Mouse (Mus musculus) kidney, adult 2 months (tissue): ENCODE data around the gene Zbtb20. TPM values are rescaled to one million over a fixed set of nuclear protein-coding genes. Genes with fewer than 3 reads are reported as not detected.

ENCODE experiments used
- DNase-seq: peaks from one replicate; pipeline ENCODE4 v3.0.0; 2021
- H3K27ac ChIP-seq: fragments of 200-500 bp; 2 replicates; pipeline ENCODE4 v1.5.1; 2012; ENCODE audit warnings: low read depth, low read length, control low read depth, inconsistent platforms; ENCODE audit not compliant: insufficient read depth
- H3K27me3 ChIP-seq: fragments of 200-500 bp; replicated peaks from 2 replicates; pipeline ENCODE4 v1.6.1; 2012; ENCODE audit warnings: mild to moderate bottlenecking, moderate library complexity, low read length, inconsistent platforms; ENCODE audit not compliant: control insufficient read depth, insufficient read depth
- H3K36me3 ChIP-seq: fragments of 200-500 bp; 2 replicates; pipeline ENCODE4 v1.6.1; 2012; ENCODE audit warnings: mild to moderate bottlenecking, moderate library complexity, low read length, inconsistent platforms; ENCODE audit not compliant: control insufficient read depth, insufficient read depth
- H3K4me1 ChIP-seq: fragments of 200-500 bp; 2 replicates; pipeline ENCODE4 v1.6.1; 2011; ENCODE audit warnings: low read length; ENCODE audit not compliant: control insufficient read depth, insufficient read depth
- H3K4me3 ChIP-seq: fragments of 200-500 bp; 2 replicates; pipeline ENCODE4 v1.5.1; 2011; ENCODE audit warnings: mild to moderate bottlenecking, low read depth, low read length, control low read depth; ENCODE audit not compliant: insufficient read depth
- CTCF ChIP-seq: fragments of 200-500 bp; conservative IDR thresholded peaks from 2 replicates; pipeline ENCODE4 v1.5.1; 2011; ENCODE audit warnings: low read depth, mild to moderate bottlenecking, control low read depth, low read length, moderate library complexity, mixed read lengths; ENCODE audit not compliant: insufficient read depth, insufficient read length
- POLR2A ChIP-seq: fragments of 200-500 bp; IDR thresholded peaks from one replicate; pipeline ENCODE4 v1.6.1; 2011; ENCODE audit warnings: low read depth, low read length, control low read depth
- WGBS: fragments of 180-500 bp; shearing (Covaris S2); methylation state at CpG from one replicate; pipeline ENCODE4 v1.1.7; 2018; 5-methylcytosine and 5-hydroxymethylcytosine counted together
- polyA plus RNA-seq: library from polyadenylated mRNA; depleted of rRNA; stranded (reverse); fragments of >200 nt; gene quantifications from 2 replicates; pipeline ENCODE4 v1.2.3, GENCODE M21; 2012

The Zbtb20 gene
- polyA plus RNA-seq, 1 experiment, result 25.1 TPM

DNA sequence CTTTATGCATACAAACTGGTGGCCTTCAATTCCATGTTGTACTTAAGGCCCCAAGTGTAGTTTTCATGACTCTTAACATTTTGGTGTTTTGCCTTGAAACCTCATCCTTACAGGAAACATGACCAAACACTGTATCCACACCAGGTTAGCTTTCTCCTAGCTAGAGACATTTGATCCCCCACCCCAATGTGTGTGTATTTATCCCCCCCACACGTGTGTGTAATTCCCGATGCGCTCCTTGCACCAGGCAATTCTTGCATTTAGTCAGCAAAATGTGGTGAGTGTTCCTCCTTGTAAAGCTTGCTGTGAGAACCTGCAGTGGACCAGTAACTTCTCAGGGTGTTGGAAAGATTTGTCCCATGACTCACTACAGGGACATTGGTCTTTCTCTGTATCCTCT lies 455.8 kb downstream of the Zbtb20 start:
- Histone ChIP-seq H3K27ac (no peak overlapping the region), H3K4me3 (no peak overlapping the region), H3K4me1 (peaks cover 19% of the 10 kb centered on the region; the same call in 1 of the 2 replicates), H3K36me3 (no peaks in the 10 kb centered on the region; the same call in 1 of the 2 replicates), H3K27me3 (no peaks in the 10 kb centered on the region)
- TF ChIP-seq POLR2A (no peak), CTCF (no peak)
- no peak for DNase-seq
- WGBS, result 65% methylated on average over 3 of the region's 3 CpGs

DNA sequence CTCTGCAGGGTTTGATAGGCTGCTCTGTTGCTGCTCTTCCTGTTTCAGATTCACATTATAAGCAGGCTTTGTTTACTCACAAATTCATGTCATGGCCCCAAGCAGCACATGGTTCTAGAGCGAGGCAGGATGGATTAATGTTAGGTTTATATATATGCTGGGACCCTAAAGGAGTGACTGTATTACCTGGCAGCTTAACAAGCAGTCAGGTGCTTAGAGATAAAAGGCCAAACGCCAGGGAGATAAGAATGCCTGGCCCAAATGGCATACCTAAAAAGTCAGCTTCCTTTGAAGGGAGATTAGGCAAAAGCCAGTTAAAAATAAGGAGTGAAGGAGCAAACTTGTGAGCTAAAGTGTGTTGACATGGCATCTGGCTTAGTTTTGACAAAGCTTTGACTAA lies 457.1 kb downstream of the Zbtb20 start:
- TF ChIP-seq CTCF, result no peak
- no peak for TF ChIP-seq POLR2A
- peak overlapping the region; percentile 60 for H3K27ac ChIP-seq
- WGBS, result 69% methylated on average over 2 of the region's 2 CpGs

DNA sequence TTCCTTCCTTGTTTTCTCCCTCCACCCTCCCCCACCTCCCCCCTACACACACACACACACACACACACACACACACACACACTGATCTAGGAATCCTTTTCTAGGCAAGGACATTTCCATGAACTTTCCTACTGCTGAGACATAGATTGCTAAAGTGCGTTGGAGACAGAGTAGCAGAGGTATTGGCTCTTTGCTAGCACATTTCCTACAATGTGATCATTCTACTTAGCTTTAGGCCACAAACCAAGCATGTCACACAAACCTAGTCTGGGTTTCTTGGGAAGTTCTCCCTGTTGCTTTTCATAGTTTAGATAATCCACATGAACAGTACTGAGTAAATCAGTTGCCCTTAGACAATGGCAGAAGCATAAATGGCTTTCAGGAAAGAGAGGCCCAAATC lies 457.6 kb downstream of the Zbtb20 start:
- no peaks in the 10 kb centered on the region; the same call in 1 of the 2 replicates for H3K36me3 ChIP-seq
- H3K27ac ChIP-seq, result peak overlapping the region; percentile 56
- no peaks in the 10 kb centered on the region for H3K27me3 ChIP-seq
- TF ChIP-seq CTCF, result no peak
- no peak for TF ChIP-seq POLR2A
- peaks cover 21% of the 10 kb centered on the region; the same call in 1 of the 2 replicates for H3K4me1 ChIP-seq
- no peak for DNase-seq
- H3K4me3 ChIP-seq, result no peak overlapping the region
- WGBS, result 64% methylated on average over 1 of the region's 1 CpGs

More for the DNA sequence above, 457.1 kb downstream of the Zbtb20 start:
- peaks cover 21% of the 10 kb centered on the region; the same call in 1 of the 2 replicates for H3K4me1 ChIP-seq
- no peaks in the 10 kb centered on the region; the same call in 1 of the 2 replicates for H3K36me3 ChIP-seq
- no peak overlapping the region for H3K4me3 ChIP-seq
- DNase-seq, result no peak
- H3K27me3 ChIP-seq, result no peaks in the 10 kb centered on the region

DNA sequence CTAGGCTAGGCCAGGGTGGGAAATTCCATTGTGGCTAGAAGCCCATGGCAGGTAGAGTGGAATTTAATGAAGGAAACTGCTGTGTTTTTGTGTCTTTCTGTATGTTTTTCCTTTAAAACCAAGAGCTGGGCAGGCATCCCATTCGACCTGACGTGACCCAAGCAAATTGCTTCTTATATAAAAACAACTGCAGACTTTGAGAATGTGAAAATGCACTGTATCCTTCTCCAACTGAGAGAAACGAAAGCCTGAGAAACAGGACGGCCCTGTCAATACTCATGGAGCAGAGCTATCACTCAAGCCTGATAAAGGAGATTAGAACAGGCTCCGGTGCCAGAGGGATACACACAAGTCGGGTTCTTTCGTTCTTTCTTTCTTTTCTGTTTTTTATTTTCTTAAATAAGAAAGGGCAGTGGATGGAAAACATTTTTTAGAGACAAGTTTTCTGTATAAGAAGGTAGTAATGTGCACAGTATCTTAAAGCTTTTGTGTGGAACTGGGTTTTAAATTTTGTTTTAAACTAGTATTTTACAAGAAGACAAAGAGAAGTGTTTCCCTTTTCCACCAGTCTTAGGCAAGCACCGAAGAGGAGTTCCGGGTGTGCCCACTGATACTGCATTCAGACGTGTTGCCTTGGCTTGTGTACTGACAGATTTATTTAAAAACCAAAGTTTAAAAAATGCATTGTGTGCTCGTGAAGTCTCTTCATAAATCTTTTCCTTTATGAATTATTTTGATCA lies 458.9 kb downstream of the Zbtb20 start:
- Histone ChIP-seq H3K27me3 (no peaks in the 10 kb centered on the region), H3K4me3 (no peak overlapping the region), H3K36me3 (no peaks in the 10 kb centered on the region; the same call in 1 of the 2 replicates), H3K27ac (peak overlapping the region; percentile 99), H3K4me1 (peaks cover 21% of the 10 kb centered on the region; the same call in 1 of the 2 replicates)
- 20% methylated on average over 11 of the region's 11 CpGs for WGBS
- TF ChIP-seq CTCF, result no peak
- TF ChIP-seq POLR2A, result no peak
- DNase-seq, result peak; percentile 62

DNA sequence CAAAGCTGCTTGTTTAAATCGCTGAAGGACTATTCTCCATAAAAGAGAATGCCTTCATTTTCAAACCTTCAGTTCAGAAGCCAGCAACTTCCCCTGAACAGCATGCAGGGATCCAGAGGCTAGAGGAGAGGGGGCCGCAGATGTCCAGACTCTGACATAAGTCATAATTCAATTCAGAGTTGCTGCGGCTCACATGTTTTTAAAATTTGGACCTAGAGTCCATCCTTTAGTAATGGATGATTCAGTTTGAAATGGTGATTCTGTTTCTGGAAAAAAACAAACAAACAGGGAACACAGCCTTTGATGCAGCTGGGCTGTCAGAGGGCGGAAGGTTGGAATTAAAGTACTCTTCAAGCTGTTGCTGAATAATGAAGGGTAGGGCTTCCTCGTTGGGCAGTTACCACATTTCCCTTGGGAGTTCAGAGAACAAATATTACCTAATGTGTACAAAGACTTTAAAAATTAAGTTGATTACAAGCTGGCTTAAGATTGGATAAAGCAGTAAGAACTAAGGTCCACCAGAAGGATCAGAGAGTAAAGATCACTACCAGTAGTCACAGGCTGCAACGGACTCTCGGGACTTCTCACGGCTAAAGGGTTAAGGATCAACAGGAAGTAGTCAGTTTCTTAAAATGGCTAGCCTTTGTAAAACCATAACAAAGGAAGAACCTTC lies 459.6 kb downstream of the Zbtb20 start:
- no peaks in the 10 kb centered on the region; the same call in 1 of the 2 replicates for H3K36me3 ChIP-seq
- 24% methylated on average over 8 of the region's 8 CpGs for WGBS
- H3K27ac ChIP-seq, result peak overlapping the region; percentile 99
- TF ChIP-seq CTCF (no peak), POLR2A (no peak)
- peaks cover 21% of the 10 kb centered on the region; the same call in 1 of the 2 replicates for H3K4me1 ChIP-seq
- DNase-seq, result peak; percentile 89
- H3K4me3 ChIP-seq, result no peak overlapping the region
- no peaks in the 10 kb centered on the region for H3K27me3 ChIP-seq

DNA sequence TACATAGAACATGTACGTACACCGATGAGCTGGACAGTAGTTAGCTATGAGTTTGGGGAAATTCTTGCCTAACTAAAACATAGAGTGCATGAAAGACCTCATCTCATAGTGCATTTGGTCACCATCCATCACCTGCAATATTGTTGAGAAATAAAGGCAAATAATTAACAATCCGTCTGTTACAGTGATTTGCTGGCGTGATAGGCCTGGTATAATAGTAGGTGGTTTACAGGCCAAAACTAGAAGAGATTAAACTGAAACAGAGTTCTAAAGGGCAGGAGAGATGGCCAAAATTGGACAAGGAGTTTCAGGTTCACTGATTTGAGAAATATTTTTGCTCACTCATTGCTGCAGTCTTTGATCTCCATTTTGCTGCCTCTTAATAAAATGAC lies 460.1 kb downstream of the Zbtb20 start:
- Histone ChIP-seq H3K4me1 (peaks cover 21% of the 10 kb centered on the region; the same call in 1 of the 2 replicates), H3K27me3 (no peaks in the 10 kb centered on the region), H3K27ac (peak overlapping the region; percentile 99), H3K4me3 (no peak overlapping the region), H3K36me3 (no peaks in the 10 kb centered on the region; the same call in 1 of the 2 replicates)
- peak; percentile 87 for DNase-seq
- WGBS, result 40% methylated on average over 4 of the region's 4 CpGs
- no peak for TF ChIP-seq CTCF
- no peak for TF ChIP-seq POLR2A

DNA sequence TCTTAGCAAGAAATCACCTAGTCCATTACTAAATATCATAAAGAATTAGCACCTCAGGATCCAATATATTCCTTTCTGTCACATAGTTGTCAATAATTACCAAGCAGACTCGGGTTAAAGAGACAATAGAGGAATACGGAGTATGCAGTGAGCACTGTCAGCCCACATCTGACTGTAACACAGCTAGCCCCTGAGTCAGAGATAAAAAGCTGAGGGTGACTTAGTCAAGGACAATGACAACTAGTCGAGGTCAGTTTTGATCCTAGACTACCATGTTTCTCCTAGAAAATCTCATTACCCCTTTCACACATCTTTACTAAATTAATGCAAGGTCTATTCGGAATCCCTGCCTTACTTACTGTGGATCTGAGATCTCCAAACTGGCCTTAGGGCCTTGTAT lies 465.0 kb downstream of the Zbtb20 start:
- Histone ChIP-seq H3K27me3 (no peaks in the 10 kb centered on the region), H3K27ac (no peak overlapping the region), H3K4me3 (no peak overlapping the region), H3K4me1 (peaks cover 5% of the 10 kb centered on the region; the same call in 1 of the 2 replicates), H3K36me3 (no peaks in the 10 kb centered on the region)
- WGBS, result 78% methylated on average over 4 of the region's 4 CpGs
- no peak for DNase-seq
- no peak for TF ChIP-seq CTCF
- no peak for TF ChIP-seq POLR2A
